Mouse (Mus musculus): ENCODE results near the gene Adgrb3.

DNA sequence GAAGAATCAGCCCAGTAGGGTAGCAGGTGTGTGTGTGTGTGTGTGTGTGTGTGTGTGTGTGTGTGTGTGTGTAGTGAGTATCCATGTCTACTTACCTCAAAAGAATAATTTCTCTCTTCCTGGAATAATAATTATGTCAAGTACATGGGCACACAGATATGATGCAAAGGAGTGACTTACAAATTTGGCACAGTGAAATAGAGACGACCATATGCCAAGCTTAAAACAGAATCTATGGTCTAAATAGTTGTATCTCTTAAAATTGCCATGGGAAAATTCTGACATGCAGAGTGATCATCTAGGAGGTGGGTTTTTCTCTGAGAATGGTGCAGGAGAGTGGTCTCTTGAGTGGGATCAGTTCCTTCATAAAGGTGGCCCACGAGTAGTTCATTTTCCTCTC is 504.1 kb downstream of the Adgrb3 start:
- TF ChIP-seq CTCF (conservative IDR thresholded peaks at IDR 0.05; ENCODE audit: low read length): no peak
- no peak for TF ChIP-seq POU5F1 (IDR thresholded peaks at IDR 0.05; ENCODE audit: borderline replicate concordance, low read length)

Data from E14TG2a.4 (cell line).